Mouse (Mus musculus): ENCODE results near the gene Sgsm3. TPM values are rescaled to one million over a fixed set of nuclear protein-coding genes. Genes with fewer than 3 reads are reported as not detected.

Gene Sgsm3
- polyA plus RNA-seq, 1 experiment from 2014 or later = 79.1 TPM

DNA sequence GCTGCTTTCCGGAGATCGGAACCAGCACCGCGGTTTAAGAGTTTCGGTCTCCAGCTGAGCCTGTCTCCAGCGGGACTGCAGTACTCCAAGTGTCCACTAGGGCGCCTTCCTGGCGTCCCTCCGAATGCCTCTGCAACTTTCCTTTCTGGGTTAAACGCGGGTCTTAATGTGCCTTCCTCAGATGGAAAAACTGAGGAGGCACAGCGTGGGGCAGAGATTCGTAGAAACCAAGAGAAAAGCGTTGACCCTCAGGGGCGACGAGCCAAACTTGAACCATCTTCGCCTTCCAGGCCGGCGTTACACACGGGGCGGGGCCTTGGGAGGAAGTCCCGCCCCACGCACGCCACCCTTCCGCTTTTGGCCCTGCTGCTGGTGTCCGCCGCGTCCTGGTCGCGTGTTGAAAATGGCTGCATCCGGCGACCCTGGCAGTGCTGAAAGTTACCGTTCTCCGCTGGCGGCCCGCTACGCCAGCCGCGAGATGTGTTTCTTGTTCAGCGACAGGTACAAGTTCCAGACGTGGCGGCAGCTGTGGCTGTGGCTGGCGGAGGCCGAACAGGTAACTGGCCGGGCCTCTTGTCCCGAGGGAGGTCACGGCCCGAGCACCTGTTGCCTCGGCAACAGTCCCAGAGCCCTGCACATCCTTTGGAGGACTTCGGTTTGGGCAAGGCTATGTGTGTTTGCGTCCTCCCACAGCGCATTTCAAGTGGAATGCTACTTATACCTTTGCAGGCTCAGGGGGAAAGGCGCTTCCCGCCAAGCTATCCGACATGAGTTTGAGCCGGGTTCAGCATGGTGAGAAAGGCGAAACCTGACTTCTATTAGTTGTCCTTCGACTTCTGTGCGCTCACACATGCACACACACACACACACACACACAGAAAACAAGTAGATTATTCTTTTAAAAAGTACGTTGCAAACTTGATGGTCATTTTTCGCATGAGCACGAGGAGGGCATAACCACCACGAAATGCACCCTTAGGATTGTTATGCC lies 29.1 kb upstream of the Sgsm3 start, which contains the start of gene Adsl:
Gene Adsl (plus strand): TSS at position 346 of the 991 bp plus-strand sequence.
- peak within 1 kb of the TSS; percentile 81 for H3K27ac ChIP-seq (replicated peaks)
- H3K9me3 ChIP-seq (replicated peaks) = no peaks in the 10 kb centered on the region
- peak within 1 kb of the TSS; percentile 87 for H3K4me3 ChIP-seq (replicated peaks)
- ATAC-seq (ENCODE audit: low FRiP score) = peak; percentile 94
- no peaks in the 10 kb centered on the region for H3K27me3 ChIP-seq (replicated peaks)
- H3K4me1 ChIP-seq = peaks cover 17% of the 10 kb centered on the region
- WGBS = under 1% methylated on average over 63 of the region's 63 CpGs
- H3K36me3 ChIP-seq = peaks cover 14% of the 10 kb centered on the region
- peak within 1 kb of the TSS; percentile 66 for H3K9ac ChIP-seq (replicated peaks)
- peak within 1 kb of the TSS; percentile 84 for H3K4me2 ChIP-seq

DNA sequence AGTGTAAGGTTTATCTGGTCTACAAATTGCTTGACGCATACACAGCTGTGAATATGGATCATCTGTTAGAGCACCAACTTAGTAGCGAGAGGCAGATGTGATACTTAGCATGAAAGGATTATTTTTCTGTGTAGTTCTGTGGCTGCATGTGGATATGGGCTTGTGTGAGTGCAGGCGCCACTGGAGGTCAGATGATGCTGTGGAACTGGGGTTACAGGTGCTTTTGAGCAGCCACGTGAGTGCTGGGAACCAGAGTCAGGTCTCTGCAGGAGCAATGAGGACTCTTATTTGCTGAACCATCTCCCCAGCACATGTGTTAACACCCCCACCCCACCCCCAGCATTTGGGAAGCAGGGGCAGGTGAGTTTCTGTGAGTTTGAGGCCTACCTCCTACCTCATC lies 28.1 kb upstream of the Sgsm3 start:
- WGBS = 71% methylated on average over 4 of the region's 4 CpGs
- Histone ChIP-seq H3K27ac (replicated peaks) (no peak overlapping the region), H3K9ac (replicated peaks) (peak overlapping the region; percentile 66; the same call in 1 of the 2 replicates), H3K27me3 (replicated peaks) (no peaks in the 10 kb centered on the region), H3K36me3 (peaks cover 24% of the 10 kb centered on the region), H3K4me1 (peaks cover 17% of the 10 kb centered on the region), H3K4me3 (replicated peaks) (peak overlapping the region; percentile 87), H3K9me3 (replicated peaks) (no peaks in the 10 kb centered on the region), H3K4me2 (peak overlapping the region; percentile 84)
- no peak for ATAC-seq (ENCODE audit: low FRiP score)

DNA sequence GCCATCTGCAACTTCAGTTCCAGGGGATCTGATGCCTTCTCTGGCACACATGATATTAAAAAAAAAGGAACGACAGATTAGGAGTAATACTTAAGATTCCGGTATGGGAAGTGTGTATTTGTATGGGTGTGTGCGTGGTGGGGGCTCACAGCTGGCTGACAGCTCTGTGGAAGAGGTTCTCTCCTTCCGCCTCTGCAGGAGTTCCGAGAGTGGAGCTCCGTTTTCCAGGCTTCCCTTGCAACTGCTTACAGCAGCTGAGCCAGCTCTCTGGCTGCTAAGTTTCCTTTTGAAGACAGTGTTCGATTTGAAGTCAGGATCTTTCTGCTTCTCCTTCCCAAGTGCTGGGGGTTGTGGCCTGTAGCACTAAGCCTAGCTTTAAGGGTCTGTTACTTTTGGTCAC lies 27.5 kb upstream of the Sgsm3 start:
- 96% methylated on average over 7 of the region's 7 CpGs for WGBS
- H3K36me3 ChIP-seq = peaks cover 30% of the 10 kb centered on the region
- H3K27me3 ChIP-seq (replicated peaks) = no peaks in the 10 kb centered on the region
- no peaks in the 10 kb centered on the region for H3K9me3 ChIP-seq (replicated peaks)
- H3K4me2 ChIP-seq = peak overlapping the region; percentile 84
- H3K4me1 ChIP-seq = peaks cover 17% of the 10 kb centered on the region
- no peak for ATAC-seq (ENCODE audit: low FRiP score)
- no peak overlapping the region for H3K4me3 ChIP-seq (replicated peaks)
- no peak overlapping the region for H3K27ac ChIP-seq (replicated peaks)
- H3K9ac ChIP-seq (replicated peaks) = no peak overlapping the region

- H3K27ac ChIP-seq (replicated peaks) = no peak overlapping the region
- no peaks in the 10 kb centered on the region for H3K9me3 ChIP-seq (replicated peaks)
- H3K9ac ChIP-seq (replicated peaks) = no peak overlapping the region
- WGBS = 95% methylated on average over 9 of the region's 9 CpGs
- H3K27me3 ChIP-seq (replicated peaks) = no peaks in the 10 kb centered on the region
- peaks cover 13% of the 10 kb centered on the region for H3K4me1 ChIP-seq
- no peak overlapping the region for H3K4me3 ChIP-seq (replicated peaks)
- H3K36me3 ChIP-seq = peaks cover 61% of the 10 kb centered on the region
- H3K4me2 ChIP-seq = no peak overlapping the region
- ATAC-seq (ENCODE audit: low FRiP score) = no peak
Observed at GRCm38 (mm10) chr15:80953971-80954370, 23.6 kb upstream of the Sgsm3 start.

DNA sequence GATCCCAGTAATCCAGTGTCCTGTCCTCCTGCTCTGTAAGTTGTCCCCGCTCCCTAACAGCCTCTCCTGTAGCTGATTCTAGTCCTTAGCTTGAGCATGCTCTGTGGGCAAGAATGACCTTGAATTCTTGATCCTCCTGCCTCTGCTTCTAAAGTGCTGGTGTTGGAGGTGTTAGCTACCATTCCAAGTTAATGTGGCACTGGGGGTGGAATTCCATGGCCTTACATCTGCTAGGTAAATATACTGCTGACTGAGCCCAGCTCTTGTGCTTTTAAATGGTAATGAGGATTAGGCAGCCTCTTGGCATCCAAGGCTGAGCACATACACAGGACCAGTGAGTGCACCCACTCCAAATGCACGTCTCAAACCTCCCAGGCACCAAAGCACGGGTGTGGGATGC lies 22.7 kb upstream of the Sgsm3 start:
- Histone ChIP-seq H3K36me3 (peaks cover 67% of the 10 kb centered on the region), H3K9ac (replicated peaks) (no peak overlapping the region), H3K4me1 (peaks cover 5% of the 10 kb centered on the region), H3K4me2 (no peak overlapping the region), H3K4me3 (replicated peaks) (no peak overlapping the region), H3K27ac (replicated peaks) (no peak overlapping the region), H3K27me3 (replicated peaks) (no peaks in the 10 kb centered on the region), H3K9me3 (replicated peaks) (no peaks in the 10 kb centered on the region)
- 87% methylated on average over 3 of the region's 3 CpGs for WGBS
- no peak for ATAC-seq (ENCODE audit: low FRiP score)

DNA sequence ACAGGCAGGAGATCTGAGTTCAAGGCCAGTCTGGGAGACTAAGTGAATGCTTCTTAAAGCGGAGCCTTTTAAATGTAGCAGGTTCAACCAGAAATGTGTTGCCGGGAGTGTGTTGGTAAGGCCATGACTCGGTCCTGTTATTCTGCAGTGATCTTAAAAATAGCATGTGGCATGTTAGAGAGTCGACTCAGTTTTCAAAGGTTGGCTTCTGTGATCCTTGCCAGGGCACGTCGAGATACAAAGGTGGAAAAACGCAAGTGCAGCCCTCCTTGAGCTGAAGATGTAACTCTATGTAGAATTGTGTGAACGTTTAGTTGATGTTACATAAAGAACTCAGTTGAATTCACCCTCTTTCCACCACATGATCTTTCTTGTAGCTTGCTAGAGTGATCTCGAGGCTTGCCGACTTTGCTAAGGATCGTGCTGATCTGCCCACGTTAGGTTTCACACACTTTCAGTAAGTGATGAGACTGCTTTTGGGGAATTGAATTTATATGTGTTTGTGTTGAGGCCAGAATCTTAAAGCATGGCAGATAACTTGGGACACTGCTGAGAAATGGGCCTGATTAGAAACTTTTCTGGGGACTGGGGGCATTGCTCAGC lies 21.6 kb upstream of the Sgsm3 start:
- Histone ChIP-seq H3K9me3 (replicated peaks) (no peaks in the 10 kb centered on the region), H3K4me2 (no peak overlapping the region), H3K4me1 (no peaks in the 10 kb centered on the region), H3K27ac (replicated peaks) (no peak overlapping the region), H3K27me3 (replicated peaks) (no peaks in the 10 kb centered on the region), H3K4me3 (replicated peaks) (no peak overlapping the region), H3K36me3 (peaks cover 78% of the 10 kb centered on the region), H3K9ac (replicated peaks) (no peak overlapping the region)
- ATAC-seq (ENCODE audit: low FRiP score) = no peak
- WGBS = 95% methylated on average over 12 of the region's 12 CpGs

DNA sequence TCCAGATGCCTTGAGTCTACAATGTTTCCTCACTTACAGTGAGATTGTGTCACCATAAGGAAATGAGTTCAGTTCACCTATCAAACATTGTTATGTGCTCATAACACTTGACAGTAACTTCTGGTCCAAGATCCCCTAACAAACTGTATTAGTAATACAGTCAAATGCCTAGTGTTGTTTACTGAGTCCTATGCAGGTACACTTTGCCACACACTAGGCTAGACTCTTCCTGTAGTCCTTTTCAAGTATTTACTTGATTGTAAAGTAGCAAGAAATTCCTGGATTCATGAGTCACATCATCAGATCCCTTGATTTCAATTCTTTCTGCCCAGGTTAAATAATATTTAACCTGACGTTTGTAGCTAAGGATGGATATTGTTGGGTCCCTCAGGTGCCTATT lies 8.2 kb upstream of the Sgsm3 start:
- Histone ChIP-seq H3K27me3 (replicated peaks) (no peaks in the 10 kb centered on the region), H3K4me1 (no peaks in the 10 kb centered on the region), H3K9me3 (replicated peaks) (no peaks in the 10 kb centered on the region), H3K9ac (replicated peaks) (no peak overlapping the region), H3K36me3 (peaks cover 56% of the 10 kb centered on the region), H3K4me3 (replicated peaks) (no peak overlapping the region), H3K27ac (replicated peaks) (no peak overlapping the region), H3K4me2 (no peak overlapping the region)
- 86% methylated on average over 1 of the region's 1 CpGs for WGBS
- no peak for ATAC-seq (ENCODE audit: low FRiP score)

GRCm38 (mm10) chr15:80974311-80974710 lies 3.3 kb upstream of the Sgsm3 start:
- WGBS = 54% methylated on average over 5 of the region's 5 CpGs
- no peak for ATAC-seq (ENCODE audit: low FRiP score)
- peaks cover 14% of the 10 kb centered on the region for H3K4me1 ChIP-seq

GRCm38 (mm10) chr15:80975666-80976065 lies 1.9 kb upstream of the Sgsm3 start:
- no peak overlapping the region for H3K4me2 ChIP-seq
- no peak overlapping the region for H3K27ac ChIP-seq (replicated peaks)
- H3K36me3 ChIP-seq = no peaks in the 10 kb centered on the region; the same call in 1 of the 2 replicates
- no peaks in the 10 kb centered on the region for H3K9me3 ChIP-seq (replicated peaks)
- no peak overlapping the region for H3K4me3 ChIP-seq (replicated peaks)
- no peak for ATAC-seq (ENCODE audit: low FRiP score)
- H3K4me1 ChIP-seq = peaks cover 23% of the 10 kb centered on the region
- no peak overlapping the region for H3K9ac ChIP-seq (replicated peaks)
- 92% methylated on average over 3 of the region's 3 CpGs for WGBS
- no peaks in the 10 kb centered on the region for H3K27me3 ChIP-seq (replicated peaks)

More at GRCm38 (mm10) chr15:80974311-80974710, 3.3 kb upstream of the Sgsm3 start:
- H3K27ac ChIP-seq (replicated peaks) = no peak overlapping the region
- H3K9me3 ChIP-seq (replicated peaks) = no peaks in the 10 kb centered on the region
- no peaks in the 10 kb centered on the region for H3K27me3 ChIP-seq (replicated peaks)
- no peak overlapping the region for H3K4me2 ChIP-seq
- no peak overlapping the region for H3K9ac ChIP-seq (replicated peaks)
- peaks cover 13% of the 10 kb centered on the region for H3K36me3 ChIP-seq
- H3K4me3 ChIP-seq (replicated peaks) = no peak overlapping the region

- no peak overlapping the region for H3K9ac ChIP-seq (replicated peaks)
- 83% methylated on average over 4 of the region's 4 CpGs for WGBS
- peaks cover 23% of the 10 kb centered on the region for H3K4me1 ChIP-seq
- no peaks in the 10 kb centered on the region for H3K27me3 ChIP-seq (replicated peaks)
- no peak for ATAC-seq (ENCODE audit: low FRiP score)
- H3K4me2 ChIP-seq = no peak overlapping the region
- H3K27ac ChIP-seq (replicated peaks) = no peak overlapping the region
- H3K9me3 ChIP-seq (replicated peaks) = no peaks in the 10 kb centered on the region
- H3K36me3 ChIP-seq = no peaks in the 10 kb centered on the region
- no peak overlapping the region for H3K4me3 ChIP-seq (replicated peaks)
Observed at GRCm38 (mm10) chr15:80979611-80980010, 2.0 kb downstream of the Sgsm3 start.

- WGBS = 90% methylated on average over 4 of the region's 4 CpGs
- Histone ChIP-seq H3K4me2 (no peak overlapping the region), H3K9me3 (replicated peaks) (no peaks in the 10 kb centered on the region), H3K4me3 (replicated peaks) (no peak overlapping the region), H3K27ac (replicated peaks) (no peak overlapping the region), H3K27me3 (replicated peaks) (no peaks in the 10 kb centered on the region), H3K36me3 (no peaks in the 10 kb centered on the region), H3K4me1 (peaks cover 23% of the 10 kb centered on the region), H3K9ac (replicated peaks) (no peak overlapping the region)
- no peak for ATAC-seq (ENCODE audit: low FRiP score)
Observed at GRCm38 (mm10) chr15:80981176-80981575, 3.6 kb downstream of the Sgsm3 start.

DNA sequence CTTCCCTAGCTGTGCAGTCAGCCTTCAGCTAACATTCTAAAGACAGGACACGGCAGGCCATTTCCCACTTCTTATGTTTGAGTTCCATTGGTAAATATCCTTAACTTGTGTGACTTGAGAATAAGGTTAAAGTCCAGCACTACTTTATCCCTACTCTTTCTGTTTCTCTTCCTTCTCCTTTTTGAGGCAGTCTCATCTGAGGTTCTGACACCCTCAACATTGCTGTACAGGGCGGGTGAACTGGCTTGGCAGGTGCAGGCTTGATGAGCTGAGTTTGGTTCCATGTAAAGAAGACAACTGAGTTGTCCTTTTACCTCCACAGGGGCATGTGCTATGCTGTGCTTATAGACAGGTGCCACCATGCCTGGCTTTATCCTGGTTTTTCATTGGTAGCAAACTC lies 5.7 kb downstream of the Sgsm3 start:
- no peak overlapping the region for H3K4me3 ChIP-seq (replicated peaks)
- H3K27me3 ChIP-seq (replicated peaks) = no peaks in the 10 kb centered on the region
- no peaks in the 10 kb centered on the region for H3K9me3 ChIP-seq (replicated peaks)
- no peak for ATAC-seq (ENCODE audit: low FRiP score)
- H3K4me1 ChIP-seq = peaks cover 19% of the 10 kb centered on the region
- no peak overlapping the region for H3K4me2 ChIP-seq
- H3K9ac ChIP-seq (replicated peaks) = no peak overlapping the region
- WGBS = 88% methylated on average over 2 of the region's 2 CpGs
- H3K27ac ChIP-seq (replicated peaks) = no peak overlapping the region
- H3K36me3 ChIP-seq = no peaks in the 10 kb centered on the region
